Mouse (Mus musculus) ES-E14 (cell line): ENCODE data around the gene Smchd1. TPM values are rescaled to one million over a fixed set of nuclear protein-coding genes. Genes with fewer than 3 reads are reported as not detected.

ENCODE experiments used
- DNase-seq: peaks from one replicate; pipeline ENCODE4 v3.0.0-alpha.2; 2013; ENCODE audit warnings: low read depth, low spot score
- H3K27ac ChIP-seq: 2 replicates; pipeline ENCODE4 v1.5.1; 2012; ENCODE audit warnings: low read depth, mild to moderate bottlenecking, low read length, moderate library complexity, mixed read lengths; ENCODE audit not compliant: poor library complexity, insufficient read depth, severe bottlenecking
- H3K36me3 ChIP-seq: 2 replicates; pipeline ENCODE4 v1.6.1; 2012; ENCODE audit warnings: mild to moderate bottlenecking, low read length, moderate library complexity, mixed read lengths; ENCODE audit not compliant: control insufficient read depth, poor library complexity, insufficient read depth, severe bottlenecking
- H3K4me1 ChIP-seq, 2 experiments: fragments of 150-350 bp in 1 of 2; sonication (generic) in 1 of 2; 2 replicates each; pipeline ENCODE4 v1.6.1; 2012; ENCODE audit warnings: low read length in 2 of 2, mild to moderate bottlenecking in 1 of 2, mixed read lengths in 1 of 2; ENCODE audit not compliant: control insufficient read depth in 2 of 2, insufficient read depth in 2 of 2, poor library complexity in 1 of 2
- H3K4me3 ChIP-seq, 2 experiments: fragments of 150-350 bp in 1 of 2; sonication (generic) in 1 of 2; 2 replicates each; pipeline ENCODE4 v1.5.1; 2012; ENCODE audit warnings: low read length in 2 of 2, low read depth in 1 of 2, mild to moderate bottlenecking in 1 of 2, mixed read lengths in 1 of 2; ENCODE audit not compliant: insufficient read depth in 1 of 2, poor library complexity in 1 of 2, severe bottlenecking in 1 of 2
- H3K9ac ChIP-seq: 2 replicates; pipeline ENCODE4 v1.6.1; 2012; ENCODE audit warnings: low read depth, mild to moderate bottlenecking, low read length, mixed read lengths; ENCODE audit not compliant: poor library complexity, insufficient read depth, severe bottlenecking
- H3K9me3 ChIP-seq: fragments of 150-350 bp; sonication (generic); 2 replicates; pipeline ENCODE4 v1.6.1; 2012; ENCODE audit warnings: low read depth, mild to moderate bottlenecking, low read length; ENCODE audit not compliant: control insufficient read depth, insufficient read depth
- CHD2 ChIP-seq: IDR thresholded peaks from 2 replicates; pipeline ENCODE4 v1.6.1; 2014; ENCODE audit warnings: mild to moderate bottlenecking, low read depth, low read length, inconsistent platforms
- HCFC1 ChIP-seq: IDR thresholded peaks from 2 replicates; pipeline ENCODE4 v1.6.1; 2012; ENCODE audit warnings: low read length, inconsistent platforms, borderline replicate concordance; ENCODE audit not compliant: insufficient read depth
- MAFK ChIP-seq: IDR thresholded peaks from 2 replicates; pipeline ENCODE4 v1.6.1; 2014; ENCODE audit warnings: mild to moderate bottlenecking, low read depth, low read length, inconsistent platforms; ENCODE audit not compliant: insufficient read depth
- ZC3H11A ChIP-seq: IDR thresholded peaks from 2 replicates; pipeline ENCODE4 v1.6.1; 2012; ENCODE audit warnings: low read depth, mild to moderate bottlenecking, inconsistent platforms, low read length, borderline replicate concordance
- ZNF384 ChIP-seq: IDR thresholded peaks from 2 replicates; pipeline ENCODE4 v1.6.1; 2012; ENCODE audit warnings: low read depth, low read length, inconsistent platforms
- in situ Hi-C, 2 experiments: fragments of 600-800 bp; cut with MboI; formaldehyde crosslinking; loops; one replicate each; pipeline ENCODE4 v1.15.1; 2025; ENCODE audit warnings: low sequenced_read_pairs in 2 of 2, inconsistent platforms in 1 of 2; ENCODE audit not compliant: unreplicated experiment in 2 of 2
- total RNA-seq: library from RNA; depleted of rRNA; stranded (reverse); fragments of 300-350 nt; gene quantifications from 2 replicates; pipeline ENCODE4 v1.2.3, GENCODE M21; 2012

Smchd1 gene
- total RNA-seq, 1 experiment, result 41.0 TPM

- Histone ChIP-seq H3K9ac (no peak overlapping the region), H3K36me3 (no peaks in the 10 kb centered on the region), H3K27ac (no peak overlapping the region), H3K4me3 (no peak overlapping the region), H3K9me3 (no peaks in the 10 kb centered on the region), H3K4me1 (peaks cover 0 to 3% of the 10 kb centered on the region in 2 experiments; a peak in 1 of 4 replicates)
- in situ Hi-C loops, result no loop called here
- TF ChIP-seq ZNF384 (no peak), CHD2 (no peak), HCFC1 (no peak), MAFK (no peak), ZC3H11A (no peak)
- no peak for DNase-seq
These were observed 167.8 kb downstream of the Smchd1 start for GRCm38 (mm10) chr17:71307251-71307790.

GRCm38 (mm10) chr17:71306716-71307115, 168.4 kb downstream of the Smchd1 start:
- DNase-seq, result no peak
- Histone ChIP-seq H3K4me1 (peaks cover 0 to 3% of the 10 kb centered on the region in 2 experiments; a peak in 1 of 4 replicates), H3K36me3 (no peaks in the 10 kb centered on the region), H3K4me3 (no peak overlapping the region), H3K9me3 (no peaks in the 10 kb centered on the region), H3K27ac (no peak overlapping the region), H3K9ac (no peak overlapping the region)
- TF ChIP-seq MAFK, result no peak
- TF ChIP-seq ZNF384, result no peak
- no peak for TF ChIP-seq HCFC1
- TF ChIP-seq ZC3H11A, result no peak
- TF ChIP-seq CHD2, result no peak
- in situ Hi-C loops, result no loop called here

- H3K9ac ChIP-seq, result no peak overlapping the region
- no peaks in the 10 kb centered on the region for H3K36me3 ChIP-seq
- in situ Hi-C loops, result no loop called here
- H3K4me3 ChIP-seq, result no peak overlapping the region
- no peak for DNase-seq
- peaks cover 0 to 3% of the 10 kb centered on the region in 2 experiments; a peak in 1 of 4 replicates for H3K4me1 ChIP-seq
- no peak overlapping the region for H3K27ac ChIP-seq
- TF ChIP-seq MAFK (no peak), HCFC1 (no peak), ZNF384 (no peak), CHD2 (no peak), ZC3H11A (no peak)
- H3K9me3 ChIP-seq, result no peaks in the 10 kb centered on the region
These were observed 169.1 kb downstream of the Smchd1 start for GRCm38 (mm10) chr17:71306091-71306490.

GRCm38 (mm10) chr17:71303444-71303843, 171.7 kb downstream of the Smchd1 start:
- no peak overlapping the region for H3K4me3 ChIP-seq

GRCm38 (mm10) chr17:71301413-71301812, 173.7 kb downstream of the Smchd1 start:
- Histone ChIP-seq H3K4me3 (no peak overlapping the region), H3K9me3 (no peaks in the 10 kb centered on the region), H3K9ac (no peak overlapping the region), H3K27ac (no peak overlapping the region), H3K36me3 (no peaks in the 10 kb centered on the region), H3K4me1 (no peaks in the 10 kb centered on the region)
- in situ Hi-C loops, result no loop called here
- TF ChIP-seq CHD2 (no peak), ZC3H11A (no peak), MAFK (no peak), ZNF384 (no peak), HCFC1 (no peak)
- DNase-seq, result no peak

More at GRCm38 (mm10) chr17:71303444-71303843, 171.7 kb downstream of the Smchd1 start:
- no peak for DNase-seq
- no peak for TF ChIP-seq ZC3H11A
- no peak for TF ChIP-seq ZNF384
- no peak overlapping the region for H3K27ac ChIP-seq
- H3K4me1 ChIP-seq, result no peaks in the 10 kb centered on the region
- H3K9ac ChIP-seq, result no peak overlapping the region
- no peaks in the 10 kb centered on the region for H3K36me3 ChIP-seq
- H3K9me3 ChIP-seq, result no peaks in the 10 kb centered on the region
- in situ Hi-C loops, result no loop called here
